Mouse (Mus musculus) CH12.LX (cell line): ENCODE results near the gene Aftph.

Source experiments
- CTCF ChIP-seq, 2 experiments: IDR thresholded peaks in 1 of 2; conservative IDR thresholded peaks in 1 of 2; 2 replicates each; pipeline ENCODE4 v1.5.1; 2011 to 2012; ENCODE audit warnings: low read depth in 2 of 2, low read length in 2 of 2, improper control_type of control experiment in 1 of 2, inconsistent platforms in 1 of 2, mild to moderate bottlenecking in 1 of 2, moderate library complexity in 1 of 2
- E2F4 ChIP-seq: IDR thresholded peaks from 2 replicates; pipeline ENCODE4 v1.6.1; 2011; ENCODE audit warnings: low read depth, low read length, improper control_type of control experiment; ENCODE audit not compliant: insufficient replicate concordance
- GABPA ChIP-seq: IDR thresholded peaks from 2 replicates; pipeline ENCODE4 v1.6.1; 2012; ENCODE audit warnings: low read depth, low read length, improper control_type of control experiment, inconsistent platforms; ENCODE audit not compliant: insufficient replicate concordance
- MAX ChIP-seq: IDR thresholded peaks from 2 replicates; pipeline ENCODE4 v1.6.1; 2011; ENCODE audit warnings: low read length, improper control_type of control experiment
- POLR2A ChIP-seq: IDR thresholded peaks from 2 replicates; pipeline ENCODE4 v1.6.1; 2011; ENCODE audit warnings: low read depth, mild to moderate bottlenecking, improper control_type of control experiment, low read length
- USF1 ChIP-seq: IDR thresholded peaks from 2 replicates; pipeline ENCODE4 v1.6.1; 2014; ENCODE audit warnings: low read depth, mild to moderate bottlenecking, inconsistent platforms, low read length, improper control_type of control experiment

- TF ChIP-seq CTCF (conservative IDR thresholded peaks at IDR 0.05 in 1 of 2, IDR thresholded peaks at IDR 0.05 in 1 of 2; ENCODE audit: low read depth in 2 of 2, low read length in 2 of 2), result no peak
- no peak for TF ChIP-seq E2F4
- TF ChIP-seq GABPA, result no peak
- TF ChIP-seq POLR2A, result no peak
- no peak for TF ChIP-seq MAX
- TF ChIP-seq USF1, result no peak
Measured at GRCm38 (mm10) chr11:20778861-20779563, 37.6 kb upstream of the Aftph start.
